Mouse (Mus musculus) induced T-regulatory cell, adult 2 months (primary cell): ENCODE measurements around the gene Amh.

ENCODE experiments used
- DNase-seq: peaks from one replicate; pipeline ENCODE4 v3.0.0-alpha.2; 2012; ENCODE audit warnings: low read depth

Amh gene

GRCm38 (mm10) chr10:80856908-80857307 is 51.9 kb downstream of the Amh start:
- DNase-seq: no peak
